Mouse (Mus musculus) thymus, adult 2 months (tissue): ENCODE measurements around the gene Dnajb1. TPM values are rescaled to one million over a fixed set of nuclear protein-coding genes. Genes with fewer than 3 reads are reported as not detected.
"Not testable (repeated sequence)": the region's sequence is repeated elsewhere in the genome, so short reads cannot be mapped to it uniquely, and the experiment has no call there.

Experiments used
- DNase-seq: peaks from one replicate; pipeline ENCODE4 v3.0.0; 2021
- H3K27ac ChIP-seq: fragments of 200-500 bp; 2 replicates; pipeline ENCODE4 v1.5.1; 2012; ENCODE audit warnings: low read length, control low read depth; ENCODE audit not compliant: control insufficient read depth, insufficient read depth
- H3K27me3 ChIP-seq: fragments of 200-500 bp; 2 replicates; pipeline ENCODE4 v1.6.1; 2012; ENCODE audit warnings: mild to moderate bottlenecking, low read length, moderate library complexity, mixed read lengths; ENCODE audit not compliant: control insufficient read depth, insufficient read depth
- H3K36me3 ChIP-seq: fragments of 200-500 bp; 2 replicates; pipeline ENCODE4 v1.6.1; 2012; ENCODE audit warnings: mild to moderate bottlenecking, low read length, moderate library complexity; ENCODE audit not compliant: control insufficient read depth, insufficient read depth
- H3K4me1 ChIP-seq: fragments of 200-500 bp; replicated peaks from 2 replicates; pipeline ENCODE4 v1.6.1; 2012; ENCODE audit warnings: low read length; ENCODE audit not compliant: control insufficient read depth, insufficient read depth
- H3K4me3 ChIP-seq: fragments of 200-500 bp; 2 replicates; pipeline ENCODE4 v1.5.1; 2012; ENCODE audit warnings: mild to moderate bottlenecking, low read length, control low read depth, moderate library complexity; ENCODE audit not compliant: control insufficient read depth, insufficient read depth
- CTCF ChIP-seq: fragments of 200-500 bp; IDR thresholded peaks from 2 replicates; pipeline ENCODE4 v1.5.1; 2012; ENCODE audit warnings: mild to moderate bottlenecking, control low read depth, low read length, moderate library complexity, borderline replicate concordance; ENCODE audit not compliant: control insufficient read depth, poor library complexity, insufficient read depth; ENCODE audit errors: extremely low read depth
- POLR2A ChIP-seq: fragments of 200-500 bp; IDR thresholded peaks from 2 replicates; pipeline ENCODE4 v1.6.1; 2012; ENCODE audit warnings: mild to moderate bottlenecking, low read length, control low read depth, moderate library complexity; ENCODE audit not compliant: control insufficient read depth, poor library complexity, insufficient read depth; ENCODE audit errors: extremely low read depth
- WGBS: fragments of 180-500 bp; shearing (Covaris S2); methylation state at CpG from one replicate; pipeline ENCODE4 v1.1.7; 2018; 5-methylcytosine and 5-hydroxymethylcytosine counted together
- polyA plus RNA-seq: library from polyadenylated mRNA; depleted of rRNA; stranded (reverse); fragments of >200 nt; gene quantifications from 2 replicates; pipeline ENCODE4 v1.2.3, GENCODE M21; 2012

Dnajb1 gene
- polyA plus RNA-seq, 1 experiment: 87.1 TPM

GRCm38 (mm10) chr8:83587644-83588043 is 20.3 kb upstream of the Dnajb1 start:
- no peak for DNase-seq
- no peaks in the 10 kb centered on the region for H3K27me3 ChIP-seq
- TF ChIP-seq CTCF (no peak), POLR2A (no peak)
- H3K27ac ChIP-seq: no peak overlapping the region
- WGBS: 96% methylated on average over 6 of the region's 6 CpGs
- no peaks in the 10 kb centered on the region for H3K36me3 ChIP-seq
- H3K4me3 ChIP-seq: no peak overlapping the region
- H3K4me1 ChIP-seq: peaks cover 4% of the 10 kb centered on the region

GRCm38 (mm10) chr8:83588886-83589285 is 19.1 kb upstream of the Dnajb1 start:
- no peak overlapping the region for H3K4me3 ChIP-seq
- no peak for DNase-seq
- no peak for TF ChIP-seq POLR2A
- no peaks in the 10 kb centered on the region for H3K36me3 ChIP-seq
- H3K27ac ChIP-seq: no peak overlapping the region
- WGBS: 93% methylated on average over 5 of the region's 5 CpGs
- peaks cover 8% of the 10 kb centered on the region for H3K4me1 ChIP-seq
- no peaks in the 10 kb centered on the region for H3K27me3 ChIP-seq

DNA sequence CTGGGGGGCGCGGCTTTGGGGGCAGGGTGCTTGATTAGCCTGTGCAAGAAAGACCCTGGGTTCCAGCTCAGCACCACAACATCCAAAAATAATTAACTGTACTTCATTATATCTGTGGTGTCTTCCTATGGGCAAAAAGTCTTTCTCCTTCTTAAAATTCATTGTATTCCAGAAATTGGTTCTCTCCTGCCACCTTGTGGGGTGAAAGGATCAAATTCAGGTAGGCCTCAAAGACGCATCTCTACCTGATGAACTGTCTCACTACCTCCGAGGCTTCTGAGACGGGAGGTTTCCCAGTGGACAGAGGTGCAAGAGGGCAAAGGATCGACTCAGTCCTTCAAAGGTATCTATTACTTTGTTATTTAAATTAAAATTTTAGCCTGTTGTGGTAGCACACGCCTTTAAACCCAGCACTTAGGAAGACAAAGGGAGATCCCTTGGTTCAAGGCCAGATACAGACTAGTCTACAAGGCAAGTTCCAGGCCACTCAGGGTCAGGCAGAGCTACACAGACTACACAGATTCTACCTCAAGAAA is 17.4 kb upstream of the Dnajb1 start:
- Histone ChIP-seq H3K4me1 (peaks cover 8% of the 10 kb centered on the region), H3K36me3 (no peaks in the 10 kb centered on the region), H3K27me3 (no peaks in the 10 kb centered on the region), H3K27ac (no peak overlapping the region), H3K4me3 (no peak overlapping the region)
- DNase-seq: no peak
- 92% methylated on average over 7 of the region's 7 CpGs for WGBS
- TF ChIP-seq CTCF (no peak), POLR2A (no peak)

GRCm38 (mm10) chr8:83592682-83593081 is 15.3 kb upstream of the Dnajb1 start:
- Histone ChIP-seq H3K27me3 (no peaks in the 10 kb centered on the region), H3K4me3 (no peak overlapping the region), H3K36me3 (no peaks in the 10 kb centered on the region), H3K4me1 (peaks cover 8% of the 10 kb centered on the region), H3K27ac (no peak overlapping the region)
- 96% methylated on average over 3 of the region's 3 CpGs for WGBS
- DNase-seq: no peak
- no peak for TF ChIP-seq POLR2A
- no peak for TF ChIP-seq CTCF

- H3K4me1 ChIP-seq: peaks cover 8% of the 10 kb centered on the region
- H3K27me3 ChIP-seq: no peaks in the 10 kb centered on the region
- TF ChIP-seq CTCF (no peak), POLR2A (no peak)
- H3K36me3 ChIP-seq: no peaks in the 10 kb centered on the region
- 1% methylated on average over 22 of the region's 22 CpGs for WGBS
- peak overlapping the region; percentile 62 for H3K4me3 ChIP-seq
- H3K27ac ChIP-seq: peak overlapping the region; percentile 32
- DNase-seq: no peak
Observed at GRCm38 (mm10) chr8:83593325-83594166, 14.4 kb upstream of the Dnajb1 start.

DNA sequence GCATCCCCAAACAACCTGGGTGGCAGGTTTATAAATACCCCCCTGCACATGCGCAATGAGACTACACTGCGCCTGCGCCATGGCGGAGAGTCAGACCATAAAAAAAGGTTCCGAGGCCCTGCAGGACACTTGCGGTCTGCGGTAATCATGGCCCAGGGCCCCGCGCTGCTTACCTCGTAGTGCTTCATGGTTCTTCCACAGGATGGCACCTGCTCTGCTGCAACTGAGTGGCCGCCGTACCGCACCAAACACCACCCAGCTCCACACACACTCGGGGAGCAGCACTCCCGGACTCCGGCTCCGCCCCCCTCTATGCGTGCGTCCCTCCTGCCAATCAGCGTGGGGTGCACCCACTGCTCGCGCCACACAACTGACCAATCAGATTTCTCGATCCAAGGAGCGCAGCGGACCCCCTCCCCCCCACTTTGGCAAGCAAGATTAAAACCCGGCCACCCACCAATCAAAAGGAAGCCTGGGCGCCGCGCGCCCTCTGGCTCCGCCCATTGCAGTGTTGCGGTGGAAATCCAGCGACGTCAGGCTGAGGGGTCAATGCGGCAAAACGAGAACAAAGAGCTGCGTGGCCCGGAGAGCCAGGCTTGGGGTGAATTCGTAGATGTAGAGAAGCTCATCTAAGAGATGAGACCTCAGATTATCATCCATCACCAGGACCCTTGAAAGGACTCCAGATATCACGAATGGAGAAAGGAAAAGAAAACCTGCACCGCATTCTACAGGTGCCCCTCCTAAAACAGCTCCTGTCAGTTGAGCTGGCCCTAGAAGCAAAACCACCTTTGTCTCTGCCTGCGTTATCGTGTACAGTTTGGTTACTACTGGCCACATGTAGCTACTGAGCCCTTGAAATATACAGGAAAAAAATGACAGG is 13.6 kb upstream of the Dnajb1 start:
- Histone ChIP-seq H3K27me3 (no peaks in the 10 kb centered on the region), H3K4me1 (peaks cover 8% of the 10 kb centered on the region), H3K4me3 (peak overlapping the region; percentile 62), H3K36me3 (no peaks in the 10 kb centered on the region), H3K27ac (peak overlapping the region; percentile 75)
- DNase-seq: peak; percentile 96
- TF ChIP-seq POLR2A (peak; percentile 86), CTCF (0 out of 2 replicates have a peak, but pooled peaks have one; percentile 33)
- WGBS: under 1% methylated on average over 43 of the region's 43 CpGs

- not testable (repeated sequence) for H3K27me3 ChIP-seq, H3K36me3 ChIP-seq, DNase-seq, H3K4me1 ChIP-seq, H3K4me3 ChIP-seq
- peak overlapping the region; percentile 75; the same call in 1 of the 2 replicates for H3K27ac ChIP-seq
- 29% methylated on average over 3 of the region's 3 CpGs for WGBS
Observed at GRCm38 (mm10) chr8:83595050-83595345, 13.0 kb upstream of the Dnajb1 start.
